Mouse (Mus musculus) megakaryocyte, embryonic 14.5 days (primary cell): Measurements from ENCODE around the gene Pkd1. TPM values are rescaled to one million over a fixed set of nuclear protein-coding genes. Genes with fewer than 3 reads are reported as not detected.

ENCODE experiments used
- H3K27me3 ChIP-seq: replicated peaks from 2 replicates; pipeline ENCODE3; 2012; ENCODE audit warnings: inconsistent platforms
- H3K36me3 ChIP-seq: replicated peaks from 2 replicates; pipeline ENCODE3; 2012; ENCODE audit warnings: low read length, inconsistent platforms, mixed read lengths
- H3K4me1 ChIP-seq: 2 replicates; pipeline ENCODE4 v1.6.1; 2012; ENCODE audit warnings: inconsistent platforms
- H3K4me3 ChIP-seq: replicated peaks from 2 replicates; pipeline ENCODE3; 2012; ENCODE audit warnings: moderate library complexity, mild to moderate bottlenecking, inconsistent platforms
- H3K9me3 ChIP-seq: 2 replicates; pipeline ENCODE4 v1.6.1; 2012; ENCODE audit warnings: inconsistent platforms
- FLI1 ChIP-seq: IDR thresholded peaks from 2 replicates; pipeline ENCODE4 v1.6.1; 2012; ENCODE audit warnings: low read length, inconsistent platforms, mixed read lengths
- GATA1 ChIP-seq: IDR thresholded peaks from 3 replicates; pipeline ENCODE4 v1.6.1; 2012; ENCODE audit warnings: mixed read lengths, low read length, inconsistent platforms, borderline replicate concordance
- polyA plus RNA-seq: library from polyadenylated mRNA; stranded (reverse); fragments of >175 nt; gene quantifications from 2 replicates; pipeline ENCODE4 v1.2.3, GENCODE M21; 2012; ENCODE audit warnings: low replicate concordance; ENCODE audit not compliant: insufficient read depth

Gene Pkd1
- polyA plus RNA-seq, 1 experiment, result 3.5 TPM

DNA sequence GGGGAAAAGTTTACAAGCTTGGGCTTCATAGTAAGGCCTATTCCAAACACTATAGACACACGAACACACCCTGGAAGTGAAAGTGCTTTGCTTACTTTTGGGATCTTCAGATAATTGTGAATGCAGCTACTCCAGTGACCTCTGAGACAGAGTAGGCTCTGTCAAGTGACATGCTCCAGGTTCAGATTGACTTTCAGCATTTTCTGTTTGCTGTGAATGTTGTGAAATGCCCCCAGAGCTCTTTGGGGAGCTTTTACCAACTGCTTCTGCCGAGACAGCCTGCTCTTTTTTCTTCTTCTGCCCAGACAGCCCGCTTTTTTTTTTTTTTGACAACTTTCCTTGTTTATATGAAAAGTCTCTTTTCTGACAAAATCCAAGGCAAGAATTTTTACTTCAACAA is 34.9 kb downstream of the Pkd1 start:
- H3K27me3 ChIP-seq, result no peaks in the 10 kb centered on the region
- H3K9me3 ChIP-seq, result no peaks in the 10 kb centered on the region
- peaks cover 79% of the 10 kb centered on the region for H3K36me3 ChIP-seq
- TF ChIP-seq GATA1 (no peak), FLI1 (no peak)
- H3K4me3 ChIP-seq, result no peak overlapping the region
- H3K4me1 ChIP-seq, result peaks cover 7% of the 10 kb centered on the region

DNA sequence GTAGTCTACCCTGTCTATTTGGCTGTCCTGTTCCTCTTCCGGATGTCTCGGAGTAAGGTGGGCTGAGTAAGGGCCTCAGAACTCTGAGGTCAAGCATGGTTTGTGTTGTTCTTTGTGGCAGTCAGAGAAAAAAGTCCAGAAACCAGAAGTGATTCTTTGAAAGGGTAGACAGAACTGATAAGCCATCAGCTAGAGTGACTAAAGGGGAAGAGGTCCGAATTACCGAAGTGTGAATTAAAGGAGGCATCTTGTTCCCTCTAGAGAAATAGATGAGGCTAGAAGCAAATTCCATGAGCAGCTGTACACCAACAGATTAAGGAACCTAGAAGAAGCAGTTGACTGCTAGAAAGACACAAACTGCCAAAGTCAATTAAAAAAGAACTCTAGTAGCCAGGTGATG is 36.9 kb downstream of the Pkd1 start:
- peaks cover 13% of the 10 kb centered on the region; the same call in 1 of the 2 replicates for H3K4me1 ChIP-seq
- H3K27me3 ChIP-seq, result no peaks in the 10 kb centered on the region
- no peak overlapping the region for H3K4me3 ChIP-seq
- H3K36me3 ChIP-seq, result peaks cover 76% of the 10 kb centered on the region
- no peak for TF ChIP-seq FLI1
- no peaks in the 10 kb centered on the region for H3K9me3 ChIP-seq

DNA sequence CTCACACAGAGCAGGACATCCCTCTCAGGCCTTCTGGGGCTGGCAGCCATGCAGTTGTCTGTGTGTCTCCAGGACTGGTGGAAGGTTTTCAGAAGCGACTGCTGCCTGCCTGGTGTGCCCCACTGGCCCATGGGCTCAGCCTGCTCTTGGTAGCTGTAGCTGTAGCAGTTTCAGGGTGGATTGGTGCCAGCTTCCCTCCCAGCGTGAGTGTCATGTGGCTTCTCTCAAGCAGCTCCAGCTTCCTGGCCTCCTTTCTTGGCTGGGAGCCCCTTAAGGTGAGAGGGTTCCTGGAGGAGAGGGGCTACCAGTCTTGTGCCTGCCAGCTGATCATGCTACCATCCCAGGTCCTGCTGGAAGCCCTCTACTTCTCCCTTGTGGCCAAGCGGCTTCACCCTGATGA is 41.3 kb downstream of the Pkd1 start:
- TF ChIP-seq GATA1 (no peak), FLI1 (no peak)
- Histone ChIP-seq H3K9me3 (no peaks in the 10 kb centered on the region), H3K36me3 (peaks cover 92% of the 10 kb centered on the region), H3K4me1 (peaks cover 19% of the 10 kb centered on the region), H3K27me3 (no peaks in the 10 kb centered on the region), H3K4me3 (no peak overlapping the region)

DNA sequence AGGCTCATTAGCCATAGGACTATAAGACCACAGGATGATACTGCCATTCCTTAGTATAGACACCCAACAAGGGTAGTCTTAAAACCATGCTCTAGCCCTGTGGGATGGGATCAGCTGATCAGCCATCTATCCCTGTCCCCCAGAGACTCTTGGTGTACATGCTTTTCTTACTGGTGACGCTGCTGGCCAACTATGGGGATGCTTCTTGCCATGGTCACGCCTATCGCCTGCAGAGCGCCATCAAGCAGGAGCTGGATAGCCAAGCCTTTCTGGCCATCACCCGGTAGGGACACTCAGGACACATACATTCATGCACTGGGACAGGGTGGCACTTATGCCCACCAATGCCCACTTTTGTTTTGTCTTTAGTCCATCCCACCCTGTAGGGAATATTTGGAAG is 42.1 kb downstream of the Pkd1 start:
- no peaks in the 10 kb centered on the region for H3K9me3 ChIP-seq
- H3K36me3 ChIP-seq, result peaks cover 92% of the 10 kb centered on the region
- H3K4me1 ChIP-seq, result peaks cover 24% of the 10 kb centered on the region
- no peak overlapping the region for H3K4me3 ChIP-seq
- TF ChIP-seq FLI1, result no peak
- no peaks in the 10 kb centered on the region for H3K27me3 ChIP-seq

DNA sequence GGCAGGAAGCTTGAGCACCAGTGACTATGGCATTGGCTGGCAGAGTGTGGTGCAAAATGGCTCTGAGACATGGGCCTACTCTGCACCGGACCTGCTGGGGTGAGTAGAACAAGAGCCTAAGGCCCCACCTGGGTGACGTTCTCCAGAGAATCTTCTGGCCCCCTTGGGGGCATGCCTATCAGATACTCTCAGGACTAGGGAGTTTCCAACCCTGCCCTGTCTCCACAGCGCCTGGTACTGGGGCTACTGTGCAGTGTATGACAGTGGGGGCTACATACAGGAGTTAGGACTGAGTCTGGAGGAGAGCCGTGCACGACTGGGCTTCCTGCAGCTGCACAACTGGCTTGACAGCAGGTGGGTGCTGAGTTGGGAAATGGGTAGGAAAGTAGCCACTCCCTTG is 43.6 kb downstream of the Pkd1 start:
- Histone ChIP-seq H3K4me3 (no peak overlapping the region), H3K9me3 (no peaks in the 10 kb centered on the region), H3K4me1 (peaks cover 24% of the 10 kb centered on the region), H3K36me3 (peaks cover 92% of the 10 kb centered on the region), H3K27me3 (no peaks in the 10 kb centered on the region)
- TF ChIP-seq GATA1 (no peak), FLI1 (no peak)

DNA sequence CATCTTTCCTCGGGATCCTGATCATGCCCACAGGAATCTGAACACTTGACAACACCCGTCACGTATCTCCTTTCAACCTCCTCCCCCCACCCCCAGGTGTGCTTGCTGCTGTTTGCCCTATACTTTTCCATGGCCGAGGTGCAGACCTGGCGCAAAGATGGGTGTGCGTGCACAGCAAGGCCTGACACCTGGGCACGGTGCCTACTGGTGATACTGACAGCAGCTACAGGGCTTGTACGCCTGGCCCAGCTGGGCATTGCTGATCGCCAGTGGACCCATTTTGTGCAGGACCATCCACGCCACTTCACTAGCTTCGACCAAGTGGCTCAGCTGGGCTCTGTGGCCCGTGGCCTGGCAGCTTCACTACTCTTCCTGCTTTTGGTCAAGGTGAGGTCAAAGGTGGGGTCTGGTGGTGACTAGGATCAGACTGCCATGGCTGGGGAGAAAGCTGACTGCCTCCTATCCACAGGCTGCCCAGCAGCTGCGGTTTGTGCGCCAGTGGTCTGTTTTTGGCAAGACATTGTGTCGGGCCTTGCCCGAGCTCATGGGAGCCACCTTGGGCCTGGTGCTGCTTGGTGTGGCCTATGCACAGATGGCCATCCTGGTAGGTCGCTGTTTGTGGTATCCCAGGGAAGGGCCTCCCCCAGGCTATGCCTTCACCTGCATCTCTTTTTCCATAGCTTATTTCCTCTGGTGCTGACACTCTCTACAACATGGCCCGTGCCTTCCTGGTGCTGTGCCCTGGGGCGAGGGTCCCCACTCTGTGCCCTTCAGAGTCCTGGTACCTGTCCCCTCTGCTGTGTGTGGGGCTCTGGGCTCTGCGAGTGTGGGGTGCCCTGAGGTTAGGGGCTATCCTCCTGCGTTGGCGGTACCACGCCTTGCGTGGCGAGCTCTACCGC is 44.6 kb downstream of the Pkd1 start:
- TF ChIP-seq GATA1 (no peak), FLI1 (no peak)
- peaks cover 24% of the 10 kb centered on the region for H3K4me1 ChIP-seq
- H3K4me3 ChIP-seq, result peak overlapping the region; percentile 50
- no peaks in the 10 kb centered on the region for H3K9me3 ChIP-seq
- H3K36me3 ChIP-seq, result peaks cover 97% of the 10 kb centered on the region
- no peaks in the 10 kb centered on the region for H3K27me3 ChIP-seq

DNA sequence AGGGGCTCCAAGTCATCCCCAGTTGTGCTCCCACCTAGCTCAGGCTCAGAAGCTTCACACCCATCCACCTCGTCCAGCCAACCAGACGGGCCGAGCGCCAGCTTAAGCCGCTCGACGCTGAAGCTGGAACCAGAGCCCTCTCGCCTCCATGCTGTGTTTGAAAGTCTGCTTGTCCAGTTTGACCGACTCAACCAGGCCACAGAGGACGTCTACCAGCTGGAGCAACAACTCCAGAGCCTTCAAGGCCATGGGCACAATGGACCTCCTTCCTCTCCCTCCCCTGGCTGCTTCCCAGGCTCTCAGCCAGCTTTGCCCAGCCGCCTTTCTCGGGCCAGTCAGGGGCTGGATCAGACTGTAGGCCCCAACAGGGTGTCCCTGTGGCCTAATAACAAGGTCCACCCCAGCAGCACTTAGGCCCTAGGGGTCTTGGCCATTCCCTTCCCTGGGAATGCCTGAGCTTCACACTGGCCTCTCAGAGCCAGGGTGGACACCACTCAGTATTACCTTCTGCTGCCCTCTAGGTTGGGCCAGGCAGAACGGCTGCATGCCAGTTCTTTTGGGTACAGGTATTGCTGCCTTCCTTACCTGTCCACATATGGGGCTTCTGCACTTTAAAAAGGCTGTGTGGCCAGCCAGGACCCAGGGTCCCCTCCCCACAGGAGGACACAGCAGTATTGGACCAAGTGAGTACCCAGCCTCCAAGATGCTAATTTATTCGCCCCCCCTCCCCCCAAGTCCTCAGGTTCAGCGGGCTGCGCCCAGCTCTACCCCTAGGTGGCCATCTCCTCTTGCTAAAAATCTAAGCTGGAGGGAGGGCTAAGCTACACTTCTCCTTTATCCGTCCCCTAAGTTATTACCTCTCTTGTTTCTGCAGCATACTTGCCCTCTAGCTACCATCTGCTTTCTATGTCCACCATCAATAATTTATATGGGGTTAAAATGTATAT is 45.8 kb downstream of the Pkd1 start:
- Histone ChIP-seq H3K27me3 (peaks cover under 1% of the 10 kb centered on the region), H3K4me1 (peaks cover 23% of the 10 kb centered on the region), H3K36me3 (peaks cover 100% of the 10 kb centered on the region), H3K9me3 (no peaks in the 10 kb centered on the region), H3K4me3 (no peak overlapping the region)
- TF ChIP-seq GATA1, result no peak
- TF ChIP-seq FLI1, result no peak

DNA sequence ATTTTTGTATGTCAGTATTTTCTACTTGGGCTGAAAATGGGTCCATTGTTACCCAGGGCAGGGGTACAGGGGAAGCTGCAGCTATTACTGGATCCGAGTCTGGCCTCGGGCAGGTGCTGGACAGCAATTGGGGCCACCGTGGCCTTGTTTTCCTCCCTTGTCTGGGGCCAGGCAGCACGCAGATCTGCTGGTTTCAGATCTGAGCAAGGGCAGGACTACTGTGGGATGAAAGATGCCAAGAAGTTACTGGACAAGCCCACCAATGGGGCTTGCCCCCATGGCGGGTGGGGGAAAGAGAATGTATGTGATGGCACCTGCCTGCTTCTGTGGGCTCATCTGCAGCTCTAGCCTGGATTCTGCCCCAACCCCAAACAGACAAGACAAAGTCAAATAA is 46.4 kb downstream of the Pkd1 start:
- no peak for TF ChIP-seq GATA1
- TF ChIP-seq FLI1, result no peak
- Histone ChIP-seq H3K27me3 (peaks cover 2% of the 10 kb centered on the region), H3K4me1 (peaks cover 18% of the 10 kb centered on the region), H3K36me3 (peaks cover 100% of the 10 kb centered on the region), H3K4me3 (no peak overlapping the region), H3K9me3 (no peaks in the 10 kb centered on the region)

DNA sequence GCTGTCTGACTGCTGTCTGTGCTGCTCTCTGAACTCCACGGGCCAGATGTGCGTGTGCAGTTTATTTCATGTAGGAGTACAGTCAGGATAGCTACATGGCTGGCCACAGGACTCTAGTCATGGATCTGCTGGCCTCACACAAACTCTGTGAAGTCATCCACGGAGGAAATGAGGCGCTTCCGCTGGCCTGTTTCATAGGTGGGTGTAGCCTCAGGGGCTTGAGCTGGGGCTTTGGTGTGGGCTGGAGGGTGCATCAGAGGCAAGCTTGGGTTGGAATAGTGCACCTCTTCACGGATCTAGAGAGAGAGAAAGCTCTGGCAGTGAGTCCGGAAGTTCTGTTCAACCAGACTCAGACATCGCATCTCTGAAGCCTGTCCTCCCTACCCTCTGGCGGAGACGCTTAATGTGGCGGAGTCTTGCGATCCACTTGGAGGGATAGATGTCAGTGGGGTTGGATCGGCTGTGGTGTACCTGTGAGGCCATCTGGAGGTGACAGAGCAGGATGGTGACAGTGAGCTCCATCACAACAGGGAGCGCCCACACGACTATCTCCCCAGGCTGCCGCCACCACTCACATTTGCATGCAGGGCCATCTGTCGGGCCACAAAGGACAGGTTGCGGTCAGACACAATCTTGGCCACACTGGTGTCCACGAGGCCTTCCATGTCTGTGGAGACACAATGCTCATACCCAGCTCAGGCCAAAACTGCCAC is 47.0 kb downstream of the Pkd1 start:
- TF ChIP-seq GATA1 (no peak), FLI1 (no peak)
- Histone ChIP-seq H3K36me3 (peaks cover 100% of the 10 kb centered on the region), H3K4me3 (no peak overlapping the region), H3K4me1 (peaks cover 18% of the 10 kb centered on the region), H3K27me3 (peaks cover 5% of the 10 kb centered on the region), H3K9me3 (no peaks in the 10 kb centered on the region)
